Mouse (Mus musculus) urinary bladder, postnatal 10 days (tissue): ENCODE measurements around the gene Cox7a2.

Experiments
- DNase-seq: peaks from one replicate; pipeline ENCODE4 v3.0.0; 2022; ENCODE audit warnings: low spot score

The Cox7a2 gene

DNA sequence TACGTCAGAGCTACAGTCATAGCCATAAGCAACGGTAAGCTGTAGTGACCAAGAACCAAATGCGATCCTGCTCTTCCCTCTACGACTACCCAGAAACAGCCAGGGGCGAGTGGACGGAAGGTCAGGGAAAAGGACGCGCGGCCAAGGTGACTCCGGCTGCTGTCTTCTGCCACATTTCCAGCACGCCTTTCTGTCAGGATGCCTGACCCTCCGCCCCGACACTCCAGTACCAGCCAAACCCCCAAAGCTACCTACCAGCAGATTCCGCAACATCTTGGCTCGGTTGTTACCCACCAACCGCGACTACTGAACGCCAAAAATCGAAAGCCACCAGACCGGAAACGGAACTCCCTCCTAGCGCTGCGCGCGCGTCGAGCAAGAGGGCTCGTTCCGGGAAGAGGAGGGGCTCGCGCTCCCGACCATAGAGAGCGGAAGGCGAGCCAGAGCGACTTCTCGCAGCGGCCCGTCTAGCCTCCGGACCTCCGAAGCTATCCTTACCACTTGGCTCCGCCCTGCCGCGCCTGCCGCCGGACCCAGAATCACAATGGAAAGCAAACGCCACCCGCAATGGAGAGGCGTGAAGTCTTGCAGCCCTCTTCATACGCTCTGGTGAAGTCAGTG lies at the start of gene Cox7a2:
Cox7a2 (minus strand) TSS at position 494 of the 621 bp plus-strand sequence.
- peak; percentile 77 for DNase-seq

- DNase-seq: no peak
Observed at GRCm38 (mm10) chr9:79809411-79809810, 49.7 kb upstream of the Cox7a2 start.

- DNase-seq: no peak
Observed at GRCm38 (mm10) chr9:79807178-79807577, 47.5 kb upstream of the Cox7a2 start.

DNA sequence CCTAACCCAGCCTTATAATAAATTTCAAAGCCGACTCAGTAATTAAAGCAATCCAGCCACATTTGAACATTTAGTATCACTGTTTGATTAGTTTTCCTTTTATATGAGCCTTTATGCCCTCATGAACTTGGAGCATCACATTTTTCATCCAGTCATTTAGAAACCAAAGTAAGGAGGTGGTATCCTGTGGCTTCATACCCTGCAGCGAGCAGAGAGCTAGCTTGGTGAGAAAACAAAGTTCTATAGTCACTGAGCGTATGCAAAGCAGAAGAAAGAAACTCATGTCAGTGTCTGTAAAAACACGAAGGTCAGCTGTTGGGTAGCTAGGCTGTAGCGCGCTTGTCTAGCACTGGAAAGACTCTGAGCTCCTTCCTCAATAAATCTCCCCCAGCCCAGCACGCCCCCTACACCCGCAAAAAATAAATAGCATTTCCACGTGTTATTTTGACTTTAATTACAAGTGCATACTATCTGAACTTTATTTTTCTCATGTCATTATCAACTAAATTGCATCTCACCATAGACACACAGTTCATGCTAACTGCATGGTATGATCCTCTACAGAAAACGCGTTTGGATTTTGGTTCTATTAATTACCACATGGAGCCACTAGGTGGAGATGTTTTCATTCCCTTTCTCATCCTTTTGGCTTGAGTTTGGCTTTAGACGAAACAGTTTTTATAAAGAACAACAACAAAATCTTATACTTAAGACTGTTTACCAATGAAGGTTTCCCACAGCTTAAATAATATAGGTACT lies 46.8 kb upstream of the Cox7a2 start:
- DNase-seq: no peak

GRCm38 (mm10) chr9:79805426-79805825 lies 45.7 kb upstream of the Cox7a2 start:
- no peak for DNase-seq

GRCm38 (mm10) chr9:79796461-79797135 lies 36.9 kb upstream of the Cox7a2 start:
- no peak for DNase-seq

DNA sequence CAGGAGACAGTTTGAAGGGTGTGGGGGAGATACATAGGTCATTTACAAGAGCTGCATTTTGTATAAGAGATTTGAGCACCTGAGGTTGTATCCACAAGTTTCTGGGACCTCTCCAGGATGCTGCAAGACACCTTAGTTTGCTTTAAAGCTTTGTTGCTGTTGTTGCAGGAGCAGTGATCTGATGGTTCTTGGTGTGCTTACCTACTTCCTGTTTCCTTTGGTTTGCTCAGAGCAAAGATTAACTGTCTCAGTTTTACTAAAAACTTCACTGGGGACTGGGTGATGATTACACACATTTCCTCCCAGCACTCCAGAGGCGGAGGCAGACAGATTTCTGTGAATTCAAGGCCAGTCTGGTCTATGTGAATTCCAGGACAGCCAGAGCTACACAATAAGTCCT lies 35.4 kb upstream of the Cox7a2 start:
- no peak for DNase-seq

- DNase-seq: peak; percentile 75
Observed at GRCm38 (mm10) chr9:79792841-79793835, 33.5 kb upstream of the Cox7a2 start, which contains the start of gene Tmem30a. Gene Tmem30a, minus strand, starts transcription at chr9:79793507.

DNA sequence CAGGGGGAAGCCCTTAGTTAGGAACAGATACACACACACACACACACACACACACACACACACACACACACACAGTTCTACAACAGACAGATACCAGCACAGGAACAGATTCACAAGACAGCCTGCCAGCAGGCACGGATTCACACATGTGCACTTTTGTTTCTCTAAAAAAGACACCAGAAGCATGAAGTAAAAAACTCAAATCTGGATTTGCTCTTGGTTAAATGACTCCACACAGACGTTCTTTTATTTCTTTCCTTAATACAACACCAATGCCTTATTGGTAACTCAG lies 26.1 kb upstream of the Cox7a2 start:
- DNase-seq: no peak

DNA sequence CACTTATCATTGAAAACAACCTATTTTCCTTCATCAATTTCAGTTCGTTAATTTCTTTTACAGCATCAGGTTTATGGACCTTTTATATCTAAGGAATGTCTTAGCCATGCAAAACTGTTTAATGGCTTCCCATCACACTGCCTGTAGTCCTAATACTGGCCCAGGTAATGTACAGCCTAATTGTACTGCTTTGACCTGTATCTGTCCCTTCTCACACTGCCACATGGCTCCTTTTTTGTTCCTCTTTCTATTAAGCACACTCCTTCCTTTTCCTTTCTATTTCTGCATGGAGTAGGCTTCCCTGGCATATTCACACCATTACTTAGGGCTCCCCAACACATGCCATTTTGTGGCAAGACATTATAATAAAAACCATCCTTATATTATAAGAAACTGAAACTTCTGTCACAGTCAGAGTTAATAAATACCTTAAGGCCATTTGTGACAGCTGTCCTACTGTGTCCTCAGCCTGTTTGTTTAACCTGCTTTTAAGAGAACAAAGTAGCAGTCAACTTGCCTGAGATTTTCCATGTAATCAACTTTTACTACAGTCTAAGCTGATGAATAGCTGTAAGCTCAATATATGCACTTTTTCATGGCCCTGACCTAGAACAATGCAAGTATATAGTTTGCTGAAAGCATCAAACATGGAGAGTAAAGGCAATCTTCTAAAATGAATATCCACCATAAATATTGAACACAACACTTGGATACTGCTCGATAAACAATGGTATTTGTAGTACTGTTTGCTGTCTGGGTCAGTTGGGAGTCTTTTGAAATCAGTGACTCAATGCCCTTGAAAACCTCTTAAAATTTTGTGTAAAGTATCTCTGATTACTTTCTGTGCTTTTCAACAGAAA lies 25.5 kb upstream of the Cox7a2 start:
- DNase-seq: no peak

- no peak for DNase-seq
Observed at GRCm38 (mm10) chr9:79784439-79784838, 24.8 kb upstream of the Cox7a2 start.

DNA sequence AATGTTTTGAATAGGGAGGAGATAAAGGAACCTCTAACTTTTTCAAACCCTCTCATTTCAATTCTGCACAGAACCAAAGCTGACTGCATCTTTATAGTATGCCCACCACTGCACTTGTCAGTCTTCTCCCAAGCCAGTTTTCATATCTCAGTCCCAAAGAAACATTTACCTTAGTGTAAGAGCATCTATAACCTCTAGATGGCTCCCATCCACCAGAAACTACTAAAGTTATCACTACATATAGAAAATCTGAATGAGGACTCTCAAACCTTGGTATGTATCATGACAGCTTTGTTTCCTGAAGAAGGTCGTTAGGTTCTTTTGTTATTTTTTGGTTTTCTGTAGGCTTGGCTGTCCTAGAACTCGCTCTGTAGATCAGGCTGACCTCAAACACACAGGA lies 19.7 kb upstream of the Cox7a2 start:
- DNase-seq: no peak

- DNase-seq: no peak
Observed at GRCm38 (mm10) chr9:79766991-79767545, 7.4 kb upstream of the Cox7a2 start.

DNA sequence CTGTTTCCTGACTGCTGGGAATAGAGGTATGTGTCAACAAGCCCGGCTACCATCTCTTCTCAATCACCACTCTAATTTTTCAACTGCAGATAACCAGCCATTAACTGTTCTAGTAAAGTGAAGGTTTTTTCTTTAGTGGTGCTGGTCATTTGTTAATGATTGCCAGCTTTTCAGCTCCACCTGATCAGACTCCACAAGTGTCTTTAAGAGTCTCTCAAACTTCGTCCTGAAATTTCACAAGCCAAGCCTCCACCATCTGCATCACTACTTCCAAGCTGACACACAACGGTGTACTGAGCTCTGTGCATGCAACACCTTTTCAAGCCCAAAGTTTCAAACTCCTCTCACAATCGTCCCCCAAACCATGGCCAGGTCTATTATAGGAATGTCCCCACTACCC lies 5.7 kb upstream of the Cox7a2 start:
- DNase-seq: no peak

GRCm38 (mm10) chr9:79762519-79762918 lies 2.8 kb upstream of the Cox7a2 start:
- no peak for DNase-seq

GRCm38 (mm10) chr9:79760076-79760475 lies 398 bp upstream of the Cox7a2 start:
- DNase-seq: no peak

DNA sequence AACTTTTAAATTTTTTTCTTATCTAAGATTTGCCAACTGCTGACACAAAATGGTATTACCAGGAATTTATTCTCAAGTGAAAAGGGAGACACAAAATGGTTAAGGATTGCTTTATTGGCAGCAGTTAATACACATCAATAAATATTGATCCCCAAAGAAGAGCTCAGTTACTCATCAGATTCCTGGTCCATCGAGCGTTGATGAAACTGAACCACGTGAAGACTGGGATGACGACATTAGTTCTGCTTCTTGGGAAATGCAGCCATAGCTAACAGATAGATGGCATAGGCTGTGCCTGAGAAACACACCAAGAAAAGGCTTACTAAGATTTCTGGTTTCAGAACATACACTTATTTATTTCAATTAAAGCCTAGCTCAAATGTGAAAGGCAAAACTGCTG lies 4.4 kb downstream of the Cox7a2 start:
- no peak for DNase-seq

GRCm38 (mm10) chr9:79751846-79752245 lies 7.8 kb downstream of the Cox7a2 start:
- no peak for DNase-seq

- no peak for DNase-seq
Observed at GRCm38 (mm10) chr9:79750709-79751108, 9.0 kb downstream of the Cox7a2 start.

DNA sequence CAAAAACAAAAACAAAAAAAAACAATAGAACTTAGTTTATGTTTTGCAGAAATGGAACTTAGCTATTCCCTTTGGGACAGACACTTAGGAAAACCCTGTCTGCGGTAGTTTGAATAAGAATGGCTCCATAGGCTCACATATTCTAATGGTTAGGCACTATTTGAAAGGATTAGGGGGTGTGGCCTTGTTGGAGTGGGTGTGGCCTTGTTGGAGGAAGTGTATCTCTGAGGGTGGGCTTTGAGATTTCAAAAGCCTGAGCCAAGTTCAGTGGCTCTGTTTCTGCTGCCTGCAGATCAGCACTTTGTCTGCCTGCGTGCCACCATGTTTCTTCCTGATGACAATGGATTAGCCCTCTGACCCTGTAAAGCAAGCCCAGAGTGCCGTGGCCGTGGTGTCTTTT lies 14.6 kb downstream of the Cox7a2 start:
- DNase-seq: no peak

DNA sequence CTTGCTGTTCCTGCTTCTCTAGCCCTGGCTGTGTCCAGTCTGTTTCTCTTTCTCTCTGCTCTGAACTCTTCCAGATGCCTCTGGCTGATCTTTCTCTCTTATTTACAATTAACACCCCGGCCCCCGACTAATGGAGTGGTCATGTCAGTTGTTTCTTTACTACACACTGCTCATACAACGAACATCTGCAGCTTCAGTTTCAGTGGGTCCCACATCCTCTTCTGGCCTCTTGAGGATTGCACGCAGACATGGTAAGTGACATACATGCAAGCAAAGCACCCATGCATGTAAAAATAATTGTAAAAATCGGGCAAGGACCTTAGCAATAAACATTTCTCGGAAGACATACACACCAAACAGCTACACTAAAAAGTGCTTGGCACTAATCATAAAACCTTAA lies 24.1 kb downstream of the Cox7a2 start:
- DNase-seq: no peak
